Mouse (Mus musculus) brain, embryonic 14.5 days (tissue): ENCODE results near the gene Hoxa3.

Experiments
- CTCF ChIP-seq: fragments of 200-500 bp; IDR thresholded peaks from 2 replicates; pipeline ENCODE4 v1.5.1; 2012; ENCODE audit warnings: inconsistent platforms, mild to moderate bottlenecking, moderate library complexity, borderline replicate concordance; ENCODE audit not compliant: insufficient read depth, insufficient read length; ENCODE audit errors: extremely low read depth
- POLR2A ChIP-seq: fragments of 200-500 bp; IDR thresholded peaks from 2 replicates; pipeline ENCODE4 v1.6.1; 2012; ENCODE audit warnings: mild to moderate bottlenecking, inconsistent platforms, borderline replicate concordance; ENCODE audit not compliant: poor library complexity, insufficient read depth, insufficient read length, severe bottlenecking; ENCODE audit errors: extremely low read depth

GRCm38 (mm10) chr6:52238155-52238545 lies 25.0 kb upstream of the Hoxa3 start:
- TF ChIP-seq POLR2A (no peak), CTCF (no peak)
